Mouse (Mus musculus) myocyte (in vitro differentiated cells): ENCODE measurements around the gene Atp7b.

Source experiments
- POLR2A ChIP-seq: IDR thresholded peaks from one replicate; pipeline ENCODE4 v1.6.1; 2011; ENCODE audit warnings: low read depth, mild to moderate bottlenecking, control low read depth, moderate library complexity; ENCODE audit not compliant: insufficient read length
- POLR2AphosphoS2 ChIP-seq: IDR thresholded peaks from one replicate; pipeline ENCODE4 v1.6.1; 2011; ENCODE audit warnings: low read depth, control low read depth; ENCODE audit not compliant: insufficient read length

GRCm38 (mm10) chr8:21969475-21969874, 90.6 kb downstream of the Atp7b start, which contains the start of gene Ccdc70:
- TF ChIP-seq POLR2A (no peak), POLR2AphosphoS2 (no peak)
